ENCODE assay signal across 26 mouse cellular contexts in genomic region chr5:22072591-22072990, GRCm38 (mm10).
DNase-seq lines count a peak whose midpoint lies in the region; ATAC-seq lines count a peak whose summit lies in the region.
"Had no signal": no experiment of that assay in that cellular context is flagged by ENCODE, and none has a peak within 500 bp of the region (broad histone marks: within the 10 kb centered on the region; RNA-seq: fewer than 3 reads in every experiment).

No protein-coding gene starts in this region.

- H3K4me2 ChIP-seq in midbrain, embryonic 15.5 days = no peak overlapping the region
- H3K4me2 ChIP-seq: embryonic facial prominence, embryonic 13.5 days; embryonic facial prominence, embryonic 15.5 days; forebrain, embryonic 12.5 days had no signal

- no peaks in the 10 kb centered on the region for H3K27me3 ChIP-seq in heart, embryonic 10.5 days (ENCODE audit: insufficient read depth, poor library complexity, severe bottlenecking)
- no peaks in the 10 kb centered on the region for H3K27me3 ChIP-seq in midbrain, embryonic 15.5 days (replicated peaks)
- no peaks in the 10 kb centered on the region for H3K27me3 ChIP-seq in midbrain, embryonic 10.5 days (ENCODE audit: low read depth, poor library complexity, severe bottlenecking)
- H3K27me3 ChIP-seq: CH12.LX; embryonic facial prominence, embryonic 13.5 days; embryonic facial prominence, embryonic 15.5 days; forebrain, embryonic 12.5 days had no signal

- H3K27ac ChIP-seq in heart, embryonic 10.5 days = no peak overlapping the region
- H3K27ac ChIP-seq in midbrain, embryonic 15.5 days = no peak overlapping the region
- no peak overlapping the region for H3K27ac ChIP-seq in midbrain, embryonic 10.5 days (replicated peaks)
- H3K27ac ChIP-seq: embryonic facial prominence, embryonic 13.5 days; embryonic facial prominence, embryonic 15.5 days; forebrain, embryonic 10.5 days; forebrain, embryonic 12.5 days had no signal

- H3K4me3 ChIP-seq in heart, embryonic 10.5 days = no peak overlapping the region
- no peak overlapping the region for H3K4me3 ChIP-seq in midbrain, embryonic 15.5 days
- H3K4me3 ChIP-seq in midbrain, embryonic 10.5 days = no peak overlapping the region
- H3K4me3 ChIP-seq: embryonic facial prominence, embryonic 13.5 days; embryonic facial prominence, embryonic 15.5 days; erythroblast, embryonic 14.5 days; forebrain, embryonic 10.5 days; forebrain, embryonic 12.5 days had no signal

- H3K36me3 ChIP-seq in heart, embryonic 10.5 days = no peaks in the 10 kb centered on the region
- H3K36me3 ChIP-seq in midbrain, embryonic 15.5 days (replicated peaks) = no peaks in the 10 kb centered on the region
- H3K36me3 ChIP-seq in midbrain, embryonic 10.5 days = 0 out of 2 replicates have a peak, but pooled peaks cover 3% of the 10 kb centered on the region
- H3K36me3 ChIP-seq: embryonic facial prominence, embryonic 13.5 days; embryonic facial prominence, embryonic 15.5 days; forebrain, embryonic 12.5 days; G1E had no signal

- no peaks in the 10 kb centered on the region for H3K4me1 ChIP-seq in heart, embryonic 10.5 days
- H3K4me1 ChIP-seq in midbrain, embryonic 15.5 days = peaks cover 5% of the 10 kb centered on the region; the same call in 1 of the 2 replicates
- H3K4me1 ChIP-seq in midbrain, embryonic 10.5 days = no peaks in the 10 kb centered on the region
- H3K4me1 ChIP-seq: embryonic facial prominence, embryonic 13.5 days; embryonic facial prominence, embryonic 15.5 days; forebrain, embryonic 10.5 days; forebrain, embryonic 12.5 days had no signal

- ATAC-seq in midbrain, embryonic 15.5 days (replicated peaks) = no peak
- ATAC-seq: CD4-positive, CD25-positive, alpha-beta regulatory T cell, adult 4 months; forebrain, embryonic 14.5 days; forebrain, embryonic 16.5 days had no signal

- no peaks in the 10 kb centered on the region for H3K9me3 ChIP-seq in heart, embryonic 10.5 days
- H3K9me3 ChIP-seq in midbrain, embryonic 15.5 days = no peaks in the 10 kb centered on the region
- H3K9me3 ChIP-seq in midbrain, embryonic 10.5 days (replicated peaks) = 0 out of 2 replicates have a peak, but pooled peaks cover 5% of the 10 kb centered on the region
- H3K9me3 ChIP-seq: embryonic facial prominence, embryonic 13.5 days; embryonic facial prominence, embryonic 15.5 days; forebrain, embryonic 12.5 days; G1E had no signal

- H3K9ac ChIP-seq in midbrain, embryonic 15.5 days = no peak overlapping the region
- H3K9ac ChIP-seq: embryonic facial prominence, embryonic 13.5 days; embryonic facial prominence, embryonic 15.5 days; forebrain, embryonic 12.5 days had no signal

- peak; percentile 52 for DNase-seq in heart, adult 11 months
- DNase-seq in heart, embryonic 10.5 days (ENCODE audit: low spot score) = no peak
- peak; percentile 67 for DNase-seq in retina, embryonic 14.5 days (ENCODE audit: low spot score)
- no peak for DNase-seq in midbrain, embryonic 10.5 days (ENCODE audit: low spot score)
- DNase-seq: adrenal gland, adult 2 months; adrenal gland, postnatal 10 days; adrenal gland, postnatal 25 days; B cell, adult 2 months; cerebellum, adult 11 months; cerebellum, adult 18-20 months; cerebellum, adult 8-10 months; cerebellum, adult 9-11 months; cerebellum, postnatal 14 days; cerebellum, postnatal 36 days; embryo, embryonic 11 days had no signal

- 86% methylated on average over 6 of the region's 6 CpGs for whole genome bisulfite sequencing in heart, embryonic 10.5 days
- WGBS in midbrain, embryonic 15.5 days = 74% methylated on average over 6 of the region's 6 CpGs
- WGBS in midbrain, embryonic 10.5 days = 91% methylated on average over 6 of the region's 6 CpGs

Comparison
In these comparisons a context has a peak if more than half of its experiments do, and no peak if none do; other contexts are left out.
1. DNase-seq: peak in heart, adult 11 months (single experiment) and retina, embryonic 14.5 days (single experiment); none in heart, embryonic 10.5 days (single experiment) and midbrain, embryonic 10.5 days (single experiment).